Mouse (Mus musculus) C2C12 (cell line): ENCODE measurements around the gene Siae.

Source experiments
- CEBPB ChIP-seq: IDR thresholded peaks from one replicate; pipeline ENCODE4 v1.6.1; 2011; ENCODE audit warnings: low read depth, mild to moderate bottlenecking, control low read depth, moderate library complexity
- CTCF ChIP-seq: IDR thresholded peaks from one replicate; pipeline ENCODE4 v1.5.1; 2011; ENCODE audit not compliant: control insufficient read depth, insufficient read depth, insufficient read length
- FOSL1 ChIP-seq: IDR thresholded peaks from one replicate; pipeline ENCODE4 v1.8.0; 2011; ENCODE audit warnings: mild to moderate bottlenecking, low read length; ENCODE audit not compliant: poor library complexity, insufficient read depth, severe bottlenecking
- MAX ChIP-seq: IDR thresholded peaks from one replicate; pipeline ENCODE4 v1.6.1; 2011; ENCODE audit warnings: mild to moderate bottlenecking, control low read depth
- MYOD1 ChIP-seq: IDR thresholded peaks from one replicate; pipeline ENCODE4 v1.6.1; 2011; ENCODE audit warnings: low read depth; ENCODE audit not compliant: control insufficient read depth, insufficient read length
- MYOG ChIP-seq: IDR thresholded peaks from one replicate; pipeline ENCODE4 v1.6.1; 2011; ENCODE audit not compliant: control insufficient read depth, insufficient read length; ENCODE audit errors: extremely low read depth
- USF1 ChIP-seq: IDR thresholded peaks from one replicate; pipeline ENCODE4 v1.6.1; 2011; ENCODE audit warnings: low read depth, mild to moderate bottlenecking, control low read depth, moderate library complexity

DNA sequence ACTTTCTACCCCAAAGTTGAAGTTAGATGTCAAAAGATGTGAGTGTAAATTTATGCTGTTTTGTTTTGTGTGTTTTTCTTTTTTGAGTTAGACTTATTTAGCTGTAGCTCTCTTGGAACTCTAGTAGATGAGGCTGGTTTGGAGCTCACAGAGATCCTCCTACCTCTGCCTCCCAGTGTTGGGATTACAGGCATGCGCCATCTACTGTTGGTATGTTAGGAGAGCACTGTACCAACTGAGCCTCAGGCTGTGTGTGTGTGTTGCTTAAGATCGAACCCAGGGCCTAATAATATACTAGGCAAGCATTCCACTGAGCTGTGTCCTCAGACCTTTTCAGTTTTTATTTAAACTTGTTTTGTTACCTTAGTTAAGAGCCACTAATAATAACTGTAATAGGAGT is 43.4 kb upstream of the Siae start:
- TF ChIP-seq CTCF (no peak), MYOD1 (no peak), USF1 (no peak), MAX (no peak), CEBPB (no peak), MYOG (no peak), FOSL1 (no peak)
